Mouse (Mus musculus): ENCODE results near the gene Neurl2.
"Not testable (repeated sequence)": the region's sequence is repeated elsewhere in the genome, so short reads cannot be mapped to it uniquely, and the experiment has no call there.

Neurl2 gene

DNA sequence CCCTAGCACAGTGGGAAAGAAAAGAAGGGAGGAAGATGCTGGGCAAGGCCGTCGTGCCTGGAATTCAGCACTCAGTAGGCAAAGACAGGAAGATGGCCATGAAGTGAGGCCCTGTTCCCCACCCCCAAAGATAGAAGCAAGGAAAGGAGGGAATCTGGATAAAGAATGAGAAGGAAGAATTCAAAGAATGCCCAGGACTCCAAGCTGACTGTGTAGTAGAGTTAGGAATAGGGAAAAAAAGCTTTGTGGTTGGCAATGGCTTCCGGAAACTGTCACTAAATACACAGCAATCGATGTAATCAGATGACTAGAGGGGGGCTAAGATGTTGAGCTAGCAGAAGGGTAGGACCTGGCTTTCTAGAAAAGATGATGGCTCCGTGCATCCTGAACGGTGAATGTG, 16.1 kb downstream of the Neurl2 start:
- DNase-seq (ENCODE audit: low read depth, low spot score), result no peak

- DNase-seq (ENCODE audit: low read depth, low spot score), result no peak
These were observed 17.4 kb downstream of the Neurl2 start for GRCm38 (mm10) chr2:164815821-164816220.

DNA sequence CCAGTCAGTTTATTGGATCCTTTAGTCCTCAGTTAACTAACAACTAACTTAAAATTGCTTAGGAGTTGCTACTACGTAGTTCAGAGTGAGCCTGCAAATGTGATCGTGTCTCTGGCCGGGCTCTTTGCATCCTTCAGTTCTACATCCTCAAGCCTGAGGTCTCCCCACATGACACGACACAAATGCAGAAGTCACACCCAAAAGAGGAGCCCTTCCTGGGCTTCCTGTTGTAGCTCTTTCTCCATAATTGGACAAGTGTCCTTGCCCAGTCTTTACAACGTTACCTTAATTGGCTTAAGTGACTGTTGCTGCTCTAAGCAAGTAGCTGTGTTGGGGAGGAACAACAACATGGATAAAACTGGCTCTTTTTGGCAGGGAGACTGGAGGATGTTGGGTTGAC, 17.9 kb downstream of the Neurl2 start:
- no peak for DNase-seq (ENCODE audit: low read depth, low spot score)

GRCm38 (mm10) chr2:164813557-164813956, 19.7 kb downstream of the Neurl2 start:
- DNase-seq (ENCODE audit: low read depth, low spot score), result no peak

DNA sequence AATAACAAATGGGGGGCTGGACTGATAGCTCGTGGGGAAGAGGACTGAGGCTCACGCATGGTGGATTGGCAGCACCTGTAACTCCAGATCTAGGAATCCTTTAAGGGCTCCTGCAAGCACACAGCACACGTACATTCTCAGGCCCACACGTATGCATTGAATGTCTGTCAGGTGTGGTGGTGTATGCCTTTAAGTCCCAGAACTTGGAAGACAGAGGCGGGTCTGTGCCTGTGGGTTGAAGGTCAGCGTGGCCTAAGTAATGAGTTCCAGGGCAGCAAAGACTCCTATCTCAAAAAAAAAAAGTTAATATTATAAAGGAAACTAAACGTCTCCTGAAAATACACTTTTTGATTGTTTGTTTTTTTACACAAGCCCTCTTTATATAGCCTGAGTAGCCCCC, 26.6 kb downstream of the Neurl2 start:
- no peak for DNase-seq (ENCODE audit: low read depth, low spot score)

GRCm38 (mm10) chr2:164805332-164805718, 27.9 kb downstream of the Neurl2 start:
- no peak for DNase-seq (ENCODE audit: low read depth, low spot score)

GRCm38 (mm10) chr2:164804533-164805331, 28.5 kb downstream of the Neurl2 start, which contains the start of the genes Acot8 and Zswim3:
Acot8 (minus strand) TSS chr2:164804882.
Zswim3 (plus strand) TSS chr2:164805098.
- peak; percentile 100 for DNase-seq (ENCODE audit: low read depth, low spot score)

DNA sequence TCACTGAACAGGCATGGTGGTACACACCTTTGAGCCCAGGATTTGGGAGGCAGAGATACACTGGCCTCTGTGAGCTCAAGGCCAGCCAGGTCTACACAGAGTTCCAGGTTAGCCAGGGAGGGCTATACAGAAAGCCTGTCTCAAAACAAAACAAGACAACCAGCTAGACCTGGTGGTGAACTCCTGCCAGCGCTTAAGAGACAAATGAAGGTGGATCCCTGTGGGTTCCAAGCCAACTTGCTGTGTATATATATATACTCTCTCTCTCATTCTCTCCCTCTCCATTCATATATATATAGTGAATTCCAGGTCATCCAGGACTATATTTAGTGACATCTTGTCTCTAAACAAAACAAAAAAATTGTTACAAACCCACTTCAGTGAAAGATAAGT, 29.3 kb downstream of the Neurl2 start:
- DNase-seq (ENCODE audit: low read depth, low spot score), result no peak

DNA sequence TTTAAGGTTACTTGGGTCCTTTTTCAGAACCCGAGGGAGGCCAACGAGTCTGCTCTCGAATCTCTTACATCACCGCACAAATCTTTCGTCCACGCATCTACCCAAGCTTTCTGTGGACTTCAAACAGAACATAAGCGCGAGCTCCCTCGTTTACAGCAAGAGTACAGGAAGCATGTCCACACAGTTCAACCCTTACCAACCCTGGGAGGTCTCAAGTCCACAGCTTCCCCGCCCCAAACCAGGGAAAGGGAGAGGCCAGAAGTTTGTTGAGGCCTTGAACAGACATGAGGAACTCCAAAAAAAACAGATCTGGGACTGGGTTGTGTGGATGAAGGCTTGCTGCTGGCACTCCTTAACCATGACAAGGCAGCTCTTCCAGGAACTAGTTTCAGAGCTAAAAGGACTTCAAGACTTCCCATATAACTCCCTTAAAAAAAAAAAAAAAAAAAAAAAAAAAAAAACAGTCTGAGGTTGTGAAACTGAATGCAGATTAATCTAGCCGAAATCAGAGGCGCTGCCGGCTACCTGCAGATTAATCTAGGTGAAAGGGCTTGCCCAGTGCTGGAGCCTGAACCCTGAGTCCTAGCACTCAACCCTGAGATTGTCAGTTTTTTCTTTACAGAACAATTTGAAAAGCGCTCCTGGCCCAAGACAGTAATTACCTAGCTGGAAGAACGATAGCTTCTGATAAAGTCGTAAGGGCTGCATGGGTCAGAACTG, 29.9 kb downstream of the Neurl2 start:
- no peak for DNase-seq (ENCODE audit: low read depth, low spot score)

GRCm38 (mm10) chr2:164800252-164801004, 32.8 kb downstream of the Neurl2 start:
- no peak for DNase-seq (ENCODE audit: low read depth, low spot score)

DNA sequence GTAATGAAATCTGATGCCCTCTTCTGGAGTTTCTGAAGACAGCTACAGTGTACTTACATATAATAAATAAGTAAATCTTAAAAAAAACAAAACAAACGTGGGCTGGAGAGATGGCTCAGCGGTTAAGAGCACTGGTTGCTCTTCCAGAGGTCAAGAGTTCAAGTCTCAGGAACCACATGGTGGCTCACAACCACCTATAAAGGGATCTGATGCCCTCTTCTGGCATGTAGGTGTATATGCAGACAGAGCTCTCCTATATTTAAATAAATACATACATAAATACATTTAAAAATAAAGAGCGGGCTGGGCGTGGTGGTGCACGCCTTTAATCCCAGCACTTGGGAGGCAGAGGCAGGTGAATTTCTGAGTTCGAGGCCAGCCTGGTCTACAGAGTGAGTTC, 34.7 kb downstream of the Neurl2 start:
- DNase-seq (ENCODE audit: low read depth, low spot score), result not testable (repeated sequence)

GRCm38 (mm10) chr2:164795868-164796267, 37.4 kb downstream of the Neurl2 start:
- DNase-seq (ENCODE audit: low read depth, low spot score), result no peak

DNA sequence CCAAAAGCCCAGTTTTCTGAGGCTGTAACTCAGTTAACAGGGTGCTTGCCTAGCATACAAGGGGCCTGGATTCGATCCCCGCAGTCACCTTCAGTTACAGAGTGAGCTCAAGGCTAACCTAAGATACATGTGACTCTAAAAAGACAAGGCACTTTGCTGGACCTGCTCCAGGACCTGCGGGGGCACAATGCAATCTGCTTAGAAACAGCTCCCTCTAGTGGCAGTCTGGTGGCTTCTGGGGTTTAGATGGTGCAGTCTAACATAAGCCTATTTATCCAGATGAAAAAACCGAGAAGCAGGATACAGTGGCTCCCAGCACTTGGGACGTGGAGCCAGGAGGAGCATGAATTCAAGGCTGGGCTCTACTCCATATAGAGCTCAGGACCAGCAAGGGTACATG, 39.0 kb downstream of the Neurl2 start:
- DNase-seq (ENCODE audit: low read depth, low spot score), result peak; percentile 77

GRCm38 (mm10) chr2:164793772-164794171, 39.5 kb downstream of the Neurl2 start:
- no peak for DNase-seq (ENCODE audit: low read depth, low spot score)

DNA sequence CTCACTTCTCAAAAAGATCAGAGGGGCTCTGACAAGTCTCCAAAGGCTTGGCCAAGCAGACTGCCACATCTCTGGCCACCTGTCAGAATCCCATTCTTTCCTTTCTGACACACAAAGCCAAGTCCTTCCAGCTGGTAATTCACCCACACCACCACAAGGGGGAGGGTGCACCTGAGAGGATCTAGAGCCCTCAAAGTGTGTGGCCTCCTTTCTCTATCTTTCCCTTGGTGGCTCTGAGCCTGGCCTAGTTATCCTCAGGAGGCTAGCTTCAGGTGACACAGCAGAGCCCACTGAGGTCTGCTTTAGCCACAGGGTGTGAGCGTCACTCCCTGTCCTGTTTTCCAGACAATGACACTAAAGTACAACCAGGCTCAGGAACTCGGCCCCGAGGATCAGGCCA, 40.0 kb downstream of the Neurl2 start:
- no peak for DNase-seq (ENCODE audit: low read depth, low spot score)

GRCm38 (mm10) chr2:164792400-164793190, 40.7 kb downstream of the Neurl2 start:
- DNase-seq (ENCODE audit: low read depth, low spot score), result no peak

- DNase-seq (ENCODE audit: low read depth, low spot score), result no peak
These were observed 41.4 kb downstream of the Neurl2 start for GRCm38 (mm10) chr2:164791841-164792261.

GRCm38 (mm10) chr2:164790451-164790850, 42.8 kb downstream of the Neurl2 start:
- no peak for DNase-seq (ENCODE audit: low read depth, low spot score)

DNA sequence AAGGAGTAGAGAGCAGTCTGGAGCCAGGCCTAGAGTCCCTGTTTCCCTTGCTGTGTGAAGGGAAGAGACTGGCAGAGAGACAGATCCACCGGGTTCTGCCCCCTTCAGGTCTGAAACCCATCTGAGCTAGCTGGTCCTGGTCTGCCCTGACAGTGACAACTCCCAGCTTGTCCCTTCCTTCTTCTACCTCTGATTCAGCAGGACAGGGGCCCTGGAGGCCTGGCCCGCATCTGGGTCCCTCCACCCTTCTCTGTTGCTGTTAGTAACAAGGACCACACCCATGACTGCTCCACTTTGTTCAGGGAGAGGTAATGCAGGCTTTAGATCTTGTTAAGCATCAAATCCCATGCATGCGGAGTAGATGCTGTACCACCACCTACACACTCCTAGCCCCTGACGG, 44.8 kb downstream of the Neurl2 start:
- no peak for DNase-seq (ENCODE audit: low read depth, low spot score)

- no peak for DNase-seq (ENCODE audit: low read depth, low spot score)
These were observed 45.5 kb downstream of the Neurl2 start for GRCm38 (mm10) chr2:164787779-164788178.

- no peak for DNase-seq (ENCODE audit: low read depth, low spot score)
These were observed 46.2 kb downstream of the Neurl2 start for GRCm38 (mm10) chr2:164787032-164787431.

Data from c-Kit-negative CD71-positive TER-119-positive erythroid progenitor cells, embryonic 14.5 days (primary cell).